Mouse (Mus musculus) MEL (cell line): ENCODE data around the gene Sos1. TPM values are rescaled to one million over a fixed set of nuclear protein-coding genes. Genes with fewer than 3 reads are reported as not detected.

Experiments
- DNase-seq: peaks from one replicate; pipeline ENCODE4 v3.0.0; 2011; ENCODE audit warnings: low read depth, low spot score
- H3K27ac ChIP-seq: 2 replicates; pipeline ENCODE4 v1.5.1; 2012; ENCODE audit warnings: low read depth, mild to moderate bottlenecking, control low read depth, low read length, moderate library complexity; ENCODE audit not compliant: control insufficient read depth
- H3K27me3 ChIP-seq, 2 experiments: fragments of 150-350 bp in 1 of 2; sonication (generic) in 1 of 2; 2 replicates each; pipeline ENCODE4 v1.6.1; 2012; ENCODE audit warnings: low read length in 2 of 2, mild to moderate bottlenecking in 2 of 2, improper control_type of control experiment in 1 of 2, moderate library complexity in 1 of 2; ENCODE audit not compliant: insufficient read depth in 2 of 2, control insufficient read depth in 1 of 2
- H3K36me3 ChIP-seq, 2 experiments: 2 replicates each; pipeline ENCODE4 v1.6.1; 2012 to 2014; ENCODE audit warnings: low read length in 2 of 2, improper control_type of control experiment in 1 of 2, inconsistent platforms in 1 of 2, mild to moderate bottlenecking in 1 of 2; ENCODE audit not compliant: insufficient read depth in 2 of 2, control insufficient read depth in 1 of 2
- H3K4me1 ChIP-seq, 2 experiments: fragments of 150-350 bp in 1 of 2; sonication (generic) in 1 of 2; 2 replicates each; pipeline ENCODE4 v1.6.1; 2012; ENCODE audit warnings: low read length in 2 of 2, improper control_type of control experiment in 1 of 2, mild to moderate bottlenecking in 1 of 2; ENCODE audit not compliant: insufficient read depth in 2 of 2, control insufficient read depth in 1 of 2
- H3K4me3 ChIP-seq, 2 experiments: fragments of 150-350 bp in 1 of 2; sonication (generic) in 1 of 2; 2 replicates each; pipeline ENCODE4 v1.5.1; 2012; ENCODE audit warnings: low read depth in 2 of 2, low read length in 2 of 2, mild to moderate bottlenecking in 2 of 2, moderate library complexity in 2 of 2, control low read depth in 1 of 2, improper control_type of control experiment in 1 of 2; ENCODE audit not compliant: control insufficient read depth in 1 of 2, insufficient read depth in 1 of 2
- H3K79me2 ChIP-seq: 2 replicates; pipeline ENCODE4 v1.6.1; 2012; ENCODE audit warnings: mild to moderate bottlenecking, low read length, moderate library complexity; ENCODE audit not compliant: control insufficient read depth, poor library complexity, insufficient read depth
- H3K9ac ChIP-seq: 2 replicates; pipeline ENCODE4 v1.6.1; 2012; ENCODE audit warnings: low read depth, mild to moderate bottlenecking, control low read depth, low read length, moderate library complexity; ENCODE audit not compliant: control insufficient read depth, poor library complexity, severe bottlenecking
- H3K9me3 ChIP-seq: fragments of 150-350 bp; sonication (generic); replicated peaks from 2 replicates; pipeline ENCODE4 v1.6.1; 2012; ENCODE audit warnings: mild to moderate bottlenecking, low read length, improper control_type of control experiment, moderate library complexity; ENCODE audit not compliant: insufficient read depth
- CTCF ChIP-seq, 3 experiments: IDR thresholded peaks in 2 of 3; conservative IDR thresholded peaks in 1 of 3; 2 replicates each; pipeline ENCODE4 v1.5.1; 2011 to 2012; ENCODE audit warnings: low read length in 3 of 3, low read depth in 2 of 3, mild to moderate bottlenecking in 2 of 3, improper control_type of control experiment in 1 of 3, inconsistent platforms in 1 of 3, mixed read lengths in 1 of 3, moderate library complexity in 1 of 3; ENCODE audit not compliant: control insufficient read depth in 1 of 3, insufficient read depth in 1 of 3, poor library complexity in 1 of 3, severe bottlenecking in 1 of 3
- ELF1 ChIP-seq: IDR thresholded peaks from 2 replicates; pipeline ENCODE4 v1.6.1; 2014; ENCODE audit warnings: low read depth, mild to moderate bottlenecking, inconsistent platforms, low read length, improper control_type of control experiment, moderate library complexity
- EP300 ChIP-seq, 2 experiments: IDR thresholded peaks; 2 replicates each; pipeline ENCODE4 v1.6.1; 2011; ENCODE audit warnings: improper control_type of control experiment in 2 of 2, low read length in 2 of 2, low read depth in 1 of 2, mild to moderate bottlenecking in 1 of 2
- ETS1 ChIP-seq: IDR thresholded peaks from 2 replicates; pipeline ENCODE4 v1.6.1; 2012; ENCODE audit warnings: low read depth, mild to moderate bottlenecking, inconsistent platforms, low read length, improper control_type of control experiment, moderate library complexity
- GABPA ChIP-seq: IDR thresholded peaks from 2 replicates; pipeline ENCODE4 v1.6.1; 2012; ENCODE audit warnings: low read depth, mild to moderate bottlenecking, inconsistent platforms, low read length, improper control_type of control experiment, moderate library complexity
- GATA1 ChIP-seq: IDR thresholded peaks from 2 replicates; pipeline ENCODE4 v1.6.1; 2011; ENCODE audit warnings: low read depth, low read length, improper control_type of control experiment
- MAZ ChIP-seq: IDR thresholded peaks from 2 replicates; pipeline ENCODE4 v1.6.1; 2012; ENCODE audit warnings: low read depth, mild to moderate bottlenecking, inconsistent platforms, low read length, improper control_type of control experiment
- MEF2A ChIP-seq: IDR thresholded peaks from 2 replicates; pipeline ENCODE4 v1.6.1; 2014; ENCODE audit warnings: low read depth, mild to moderate bottlenecking, inconsistent platforms, low read length, improper control_type of control experiment; ENCODE audit not compliant: poor library complexity, insufficient replicate concordance, severe bottlenecking; ENCODE audit errors: extremely low read depth
- MXI1 ChIP-seq: IDR thresholded peaks from 2 replicates; pipeline ENCODE4 v1.6.1; 2011; ENCODE audit warnings: mild to moderate bottlenecking, low read depth, low read length, improper control_type of control experiment
- MYB ChIP-seq: IDR thresholded peaks from 2 replicates; pipeline ENCODE4 v1.6.1; 2011; ENCODE audit warnings: mild to moderate bottlenecking, low read depth, low read length, improper control_type of control experiment
- NRF1 ChIP-seq: IDR thresholded peaks from 2 replicates; pipeline ENCODE4 v1.6.1; 2014; ENCODE audit warnings: low read depth, mild to moderate bottlenecking, inconsistent platforms, low read length, improper control_type of control experiment, moderate library complexity; ENCODE audit not compliant: poor library complexity, insufficient read depth, severe bottlenecking
- POLR2AphosphoS5 ChIP-seq: IDR thresholded peaks from 2 replicates; pipeline ENCODE4 v1.6.1; 2012; ENCODE audit warnings: low read depth, borderline replicate concordance, mild to moderate bottlenecking, inconsistent platforms, low read length, moderate library complexity, mixed read lengths
- RAD21 ChIP-seq: IDR thresholded peaks from 2 replicates; pipeline ENCODE4 v1.6.1; 2011; ENCODE audit warnings: mild to moderate bottlenecking, low read depth, low read length, improper control_type of control experiment
- SIN3A ChIP-seq: IDR thresholded peaks from 2 replicates; pipeline ENCODE4 v1.6.1; 2012; ENCODE audit warnings: low read length, improper control_type of control experiment, inconsistent platforms
- TAL1 ChIP-seq: IDR thresholded peaks from 2 replicates; pipeline ENCODE4 v1.6.1; 2012; ENCODE audit warnings: mild to moderate bottlenecking, inconsistent platforms, low read length, moderate library complexity, mixed read lengths
- TBP ChIP-seq: IDR thresholded peaks from 2 replicates; pipeline ENCODE4 v1.8.0; 2011; ENCODE audit warnings: low read depth, low read length, improper control_type of control experiment
- polyA plus RNA-seq, 2 experiments: library from polyadenylated mRNA; stranded (reverse) in 1 of 2; unstranded in 1 of 2; fragments of >175 nt in 1 of 2; fragments of >200 nt in 1 of 2; gene quantifications; 2 replicates each; pipeline versions ENCODE4 v1.2.1 to v1.2.4; 2012; ENCODE audit warnings: low replicate concordance in 2 of 2, low read depth in 1 of 2; ENCODE audit not compliant: insufficient read length in 2 of 2, insufficient read depth in 1 of 2, missing spikeins in 1 of 2
- total RNA-seq: library from RNA; depleted of rRNA; stranded (reverse); fragments of 300-350 nt; gene quantifications from 2 replicates; pipeline ENCODE4 v1.2.3, GENCODE M21; 2012

Sos1 gene
- total and polyA plus RNA-seq, 3 experiments, result 4.6 to 20.3 (median 12.1) TPM

- no peak overlapping the region for H3K27ac ChIP-seq
- H3K4me1 ChIP-seq, result peaks cover 0 to 2% of the 10 kb centered on the region in 2 experiments; a peak in 1 of 4 replicates
- no peaks in the 10 kb centered on the region for H3K79me2 ChIP-seq
- no peak overlapping the region for H3K4me3 ChIP-seq
- no peak overlapping the region for H3K9ac ChIP-seq
- no peaks in the 10 kb centered on the region; a peak in 1 of 4 replicates for H3K27me3 ChIP-seq
- H3K36me3 ChIP-seq, result no peaks in the 10 kb centered on the region
- H3K9me3 ChIP-seq, result no peaks in the 10 kb centered on the region
- no peak for DNase-seq
- TF ChIP-seq MAZ, result no peak
- no peak for TF ChIP-seq SIN3A
- TF ChIP-seq CTCF (IDR thresholded peaks at IDR 0.05 in 2 of 3, conservative IDR thresholded peaks at IDR 0.05 in 1 of 3; ENCODE audit: control insufficient read depth in 1 of 3, insufficient read depth in 1 of 3, low read depth in 2 of 3, low read length in 3 of 3, poor library complexity in 1 of 3, severe bottlenecking in 1 of 3), result no peak
- TF ChIP-seq, all 39 proteins: peak for 0
Measured at GRCm38 (mm10) chr17:80521521-80522228, 41.4 kb upstream of the Sos1 start.

- Histone ChIP-seq H3K9ac (no peak overlapping the region), H3K4me3 (no peak overlapping the region), H3K27me3 (no peaks in the 10 kb centered on the region; a peak in 1 of 4 replicates), H3K4me1 (peaks cover 0 to 2% of the 10 kb centered on the region in 2 experiments; a peak in 1 of 4 replicates), H3K9me3 (no peaks in the 10 kb centered on the region), H3K36me3 (no peaks in the 10 kb centered on the region), H3K27ac (no peak overlapping the region), H3K79me2 (no peaks in the 10 kb centered on the region)
- DNase-seq, result no peak
- no peak for TF ChIP-seq MYB
Measured at GRCm38 (mm10) chr17:80520537-80520936, 40.3 kb upstream of the Sos1 start.

GRCm38 (mm10) chr17:80518811-80519210, 38.6 kb upstream of the Sos1 start:
- Histone ChIP-seq H3K4me1 (peaks cover 2 to 6% of the 10 kb centered on the region in 2 experiments; a peak in 3 of 4 replicates), H3K4me3 (no peak overlapping the region), H3K36me3 (peaks cover 0 to 5% of the 10 kb centered on the region in 2 experiments; a peak in 2 of 4 replicates), H3K9me3 (no peaks in the 10 kb centered on the region), H3K9ac (no peak overlapping the region), H3K27ac (no peak overlapping the region), H3K27me3 (no peaks in the 10 kb centered on the region), H3K79me2 (no peaks in the 10 kb centered on the region)
- TF ChIP-seq ELF1, result no peak
- no peak for TF ChIP-seq RAD21
- TF ChIP-seq TBP, result no peak
- no peak for TF ChIP-seq GATA1
- no peak for TF ChIP-seq POLR2AphosphoS5
- no peak for TF ChIP-seq GABPA
- TF ChIP-seq NRF1, result no peak
- TF ChIP-seq MYB, result no peak
- TF ChIP-seq TAL1, result no peak
- TF ChIP-seq MXI1, result no peak
- TF ChIP-seq EP300 (IDR thresholded peaks at IDR 0.05; ENCODE audit: low read depth in 1 of 2, low read length in 2 of 2), result no peak
- TF ChIP-seq MEF2A, result no peak
- no peak for TF ChIP-seq ETS1
- DNase-seq, result no peak
